Mouse (Mus musculus) embryonic fibroblast, embryonic 13.5 days (primary cell): ENCODE measurements around the gene Cep89.

Source experiments
- CTCF ChIP-seq: IDR thresholded peaks from 2 replicates; pipeline ENCODE4 v1.5.1; 2011; ENCODE audit warnings: mild to moderate bottlenecking, control low read depth, low read length, moderate library complexity, borderline replicate concordance; ENCODE audit not compliant: insufficient read depth
- POLR2A ChIP-seq: IDR thresholded peaks from 2 replicates; pipeline ENCODE4 v1.6.1; 2011; ENCODE audit warnings: low read depth, mild to moderate bottlenecking, control low read depth, low read length, moderate library complexity

- TF ChIP-seq CTCF, result no peak
- TF ChIP-seq POLR2A, result no peak
These were observed 88.3 kb downstream of the Cep89 start for GRCm38 (mm10) chr7:35485126-35485525.
